Mouse (Mus musculus): Measurements from ENCODE around the gene Stox2. TPM values are rescaled to one million over a fixed set of nuclear protein-coding genes. Genes with fewer than 3 reads are reported as not detected.

The Stox2 gene
- polyA plus RNA-seq, 1 experiment from 2014 or later, result 33.5 TPM

- 23% methylated on average over 6 of the region's 6 CpGs for WGBS
- no peaks in the 10 kb centered on the region for H3K9me3 ChIP-seq
- no peak for ATAC-seq (ENCODE audit: low read depth)
Measured at GRCm38 (mm10) chr8:47285435-47285834, 160.7 kb downstream of the Stox2 start.

GRCm38 (mm10) chr8:47284329-47285326 lies 161.5 kb downstream of the Stox2 start:
- WGBS, result 23% methylated on average over 21 of the region's 21 CpGs
- Histone ChIP-seq H3K36me3 (no peaks in the 10 kb centered on the region), H3K9me3 (no peaks in the 10 kb centered on the region), H3K27ac (replicated peaks) (peak overlapping the region; percentile 99), H3K9ac (peak overlapping the region; percentile 100), H3K4me2 (peak overlapping the region; percentile 83), H3K4me3 (peak overlapping the region; percentile 85), H3K4me1 (replicated peaks) (peaks cover 74% of the 10 kb centered on the region), H3K27me3 (no peaks in the 10 kb centered on the region)
- ATAC-seq (ENCODE audit: low read depth), result no peak

More at GRCm38 (mm10) chr8:47285435-47285834, 160.7 kb downstream of the Stox2 start:
- Histone ChIP-seq H3K4me3 (peak overlapping the region; percentile 85), H3K27me3 (no peaks in the 10 kb centered on the region), H3K27ac (replicated peaks) (peak overlapping the region; percentile 99), H3K4me2 (peak overlapping the region; percentile 83), H3K36me3 (no peaks in the 10 kb centered on the region), H3K4me1 (replicated peaks) (peaks cover 74% of the 10 kb centered on the region), H3K9ac (peak overlapping the region; percentile 100)

- Histone ChIP-seq H3K9me3 (no peaks in the 10 kb centered on the region), H3K36me3 (no peaks in the 10 kb centered on the region), H3K9ac (no peak overlapping the region), H3K4me1 (replicated peaks) (peaks cover 93% of the 10 kb centered on the region), H3K4me3 (no peak overlapping the region), H3K4me2 (peak overlapping the region; percentile 15), H3K27ac (replicated peaks) (0 out of 2 replicates have a peak overlapping the region, but pooled peaks have one; percentile 30), H3K27me3 (no peaks in the 10 kb centered on the region)
- 49% methylated on average over 10 of the region's 10 CpGs for WGBS
- ATAC-seq (ENCODE audit: low read depth), result no peak
Measured at GRCm38 (mm10) chr8:47279898-47280297, 166.3 kb downstream of the Stox2 start.

GRCm38 (mm10) chr8:47278211-47278610 lies 168.0 kb downstream of the Stox2 start:
- H3K9ac ChIP-seq, result no peak overlapping the region
- H3K4me1 ChIP-seq (replicated peaks), result peaks cover 86% of the 10 kb centered on the region
- no peaks in the 10 kb centered on the region for H3K9me3 ChIP-seq
- ATAC-seq (ENCODE audit: low read depth), result no peak
- no peaks in the 10 kb centered on the region for H3K27me3 ChIP-seq
- no peak overlapping the region for H3K4me2 ChIP-seq
- no peak overlapping the region for H3K27ac ChIP-seq (replicated peaks)
- H3K36me3 ChIP-seq, result no peaks in the 10 kb centered on the region
- H3K4me3 ChIP-seq, result no peak overlapping the region
- 83% methylated on average over 3 of the region's 3 CpGs for whole genome bisulfite sequencing

GRCm38 (mm10) chr8:47268931-47269330 lies 177.2 kb downstream of the Stox2 start:
- H3K4me2 ChIP-seq, result no peak overlapping the region
- H3K9ac ChIP-seq, result no peak overlapping the region
- H3K27ac ChIP-seq (replicated peaks), result no peak overlapping the region
- no peaks in the 10 kb centered on the region for H3K27me3 ChIP-seq
- no peak overlapping the region for H3K4me3 ChIP-seq
- 80% methylated on average over 6 of the region's 6 CpGs for WGBS
- peaks cover 57% of the 10 kb centered on the region for H3K4me1 ChIP-seq (replicated peaks)
- no peaks in the 10 kb centered on the region for H3K9me3 ChIP-seq
- no peak for ATAC-seq (ENCODE audit: low read depth)
- H3K36me3 ChIP-seq, result no peaks in the 10 kb centered on the region

GRCm38 (mm10) chr8:47268062-47268822 lies 177.9 kb downstream of the Stox2 start:
- no peak overlapping the region for H3K9ac ChIP-seq
- peak; percentile 60; the same call in 1 of the 2 replicates for ATAC-seq (ENCODE audit: low read depth)
- WGBS, result 72% methylated on average over 21 of the region's 21 CpGs
- peaks cover 62% of the 10 kb centered on the region for H3K4me1 ChIP-seq (replicated peaks)
- no peak overlapping the region for H3K4me2 ChIP-seq
- H3K27ac ChIP-seq (replicated peaks), result 0 out of 2 replicates have a peak overlapping the region, but pooled peaks have one; percentile 10
- H3K27me3 ChIP-seq, result no peaks in the 10 kb centered on the region
- H3K4me3 ChIP-seq, result no peak overlapping the region
- H3K9me3 ChIP-seq, result no peaks in the 10 kb centered on the region
- H3K36me3 ChIP-seq, result no peaks in the 10 kb centered on the region

GRCm38 (mm10) chr8:47263070-47263843 lies 182.9 kb downstream of the Stox2 start:
- Histone ChIP-seq H3K4me3 (no peak overlapping the region), H3K4me2 (no peak overlapping the region), H3K4me1 (replicated peaks) (peaks cover 91% of the 10 kb centered on the region), H3K9ac (no peak overlapping the region), H3K36me3 (no peaks in the 10 kb centered on the region), H3K9me3 (no peaks in the 10 kb centered on the region), H3K27me3 (no peaks in the 10 kb centered on the region), H3K27ac (replicated peaks) (0 out of 2 replicates have a peak overlapping the region, but pooled peaks have one; percentile 23)
- no peak for ATAC-seq (ENCODE audit: low read depth)
- WGBS, result 49% methylated on average over 17 of the region's 17 CpGs

- peak; percentile 16; the same call in 1 of the 2 replicates for ATAC-seq (ENCODE audit: low read depth)
- Histone ChIP-seq H3K27me3 (no peaks in the 10 kb centered on the region), H3K9ac (0 out of 2 replicates have a peak overlapping the region, but pooled peaks have one; percentile 45), H3K36me3 (no peaks in the 10 kb centered on the region), H3K27ac (replicated peaks) (no peak overlapping the region; the same call in 1 of the 2 replicates), H3K4me1 (replicated peaks) (peaks cover 73% of the 10 kb centered on the region), H3K4me2 (no peak overlapping the region), H3K4me3 (no peak overlapping the region), H3K9me3 (no peaks in the 10 kb centered on the region)
- WGBS, result 50% methylated on average over 12 of the region's 12 CpGs
Measured at GRCm38 (mm10) chr8:47260751-47261474, 185.2 kb downstream of the Stox2 start.

- Histone ChIP-seq H3K36me3 (no peaks in the 10 kb centered on the region), H3K9ac (no peak overlapping the region), H3K4me1 (replicated peaks) (peaks cover 74% of the 10 kb centered on the region), H3K4me2 (no peak overlapping the region), H3K9me3 (no peaks in the 10 kb centered on the region), H3K27ac (replicated peaks) (no peak overlapping the region), H3K27me3 (no peaks in the 10 kb centered on the region), H3K4me3 (no peak overlapping the region)
- no peak for ATAC-seq (ENCODE audit: low read depth)
- WGBS, result 84% methylated on average over 3 of the region's 4 CpGs
Measured at GRCm38 (mm10) chr8:47250832-47251231, 195.3 kb downstream of the Stox2 start.

- no peak overlapping the region for H3K4me2 ChIP-seq
- H3K9me3 ChIP-seq, result no peaks in the 10 kb centered on the region
- H3K36me3 ChIP-seq, result no peaks in the 10 kb centered on the region
- peak overlapping the region; percentile 90; the same call in 1 of the 2 replicates for H3K27ac ChIP-seq (replicated peaks)
- H3K9ac ChIP-seq, result no peak overlapping the region
- ATAC-seq (ENCODE audit: low read depth), result no peak
- peaks cover 84% of the 10 kb centered on the region for H3K4me1 ChIP-seq (replicated peaks)
- no peak overlapping the region for H3K4me3 ChIP-seq
- 51% methylated on average over 4 of the region's 4 CpGs for WGBS
- no peaks in the 10 kb centered on the region for H3K27me3 ChIP-seq
Measured at GRCm38 (mm10) chr8:47245116-47245515, 201.0 kb downstream of the Stox2 start.

GRCm38 (mm10) chr8:47244202-47244601 lies 202.0 kb downstream of the Stox2 start:
- WGBS, result 83% methylated on average over 15 of the region's 15 CpGs
- peak overlapping the region; percentile 33; the same call in 1 of the 2 replicates for H3K4me3 ChIP-seq
- ATAC-seq (ENCODE audit: low read depth), result no peak
- H3K4me1 ChIP-seq (replicated peaks), result peaks cover 88% of the 10 kb centered on the region
- H3K27me3 ChIP-seq, result no peaks in the 10 kb centered on the region
- no peaks in the 10 kb centered on the region for H3K9me3 ChIP-seq
- peak overlapping the region; percentile 90 for H3K27ac ChIP-seq (replicated peaks)
- peak overlapping the region; percentile 60 for H3K4me2 ChIP-seq
- peak overlapping the region; percentile 66; the same call in 1 of the 2 replicates for H3K9ac ChIP-seq
- H3K36me3 ChIP-seq, result no peaks in the 10 kb centered on the region
